Mouse (Mus musculus): ENCODE results near the gene Dazap2. TPM values are rescaled to one million over a fixed set of nuclear protein-coding genes. Genes with fewer than 3 reads are reported as not detected.

Dazap2 gene
- total and polyA plus RNA-seq, 3 experiments: 100 to 341 (median 233) TPM

GRCm38 (mm10) chr15:100600047-100600695 is 15.0 kb upstream of the Dazap2 start (continued):
- no peak for TF ChIP-seq GATA1 (IDR thresholded peaks at IDR 0.05; ENCODE audit: low read depth, low read length)
- TF ChIP-seq MAZ (IDR thresholded peaks at IDR 0.05; ENCODE audit: low read depth, low read length): peak; percentile 90
- TF ChIP-seq SIN3A (IDR thresholded peaks at IDR 0.05; ENCODE audit: low read length): no peak
- no peak for TF ChIP-seq GABPA (IDR thresholded peaks at IDR 0.05; ENCODE audit: low read depth, low read length)
- TF ChIP-seq ZMIZ1 (IDR thresholded peaks at IDR 0.05; ENCODE audit: low read depth, low read length): no peak
- no peak for TF ChIP-seq POLR2AphosphoS2 (IDR thresholded peaks at IDR 0.05; ENCODE audit: low read length)
- TF ChIP-seq EP300 (IDR thresholded peaks at IDR 0.05; ENCODE audit: low read depth in 1 of 2, low read length in 2 of 2): no peak
- 0 out of 2 replicates have a peak, but pooled peaks have one; percentile 19 for TF ChIP-seq UBTF (IDR thresholded peaks at IDR 0.05; ENCODE audit: borderline replicate concordance, insufficient read depth, low read depth, low read length)
- TF ChIP-seq CHD2 (IDR thresholded peaks at IDR 0.05; ENCODE audit: low read length): no peak
- TF ChIP-seq KAT2A (conservative IDR thresholded peaks at IDR 0.05; ENCODE audit: low read depth, low read length): no peak
- TF ChIP-seq NELFE (IDR thresholded peaks at IDR 0.05; ENCODE audit: low read depth, low read length): no peak
- TF ChIP-seq CHD1 (IDR thresholded peaks at IDR 0.05; ENCODE audit: low read depth, low read length): no peak
- no peak for TF ChIP-seq HCFC1 (IDR thresholded peaks at IDR 0.05; ENCODE audit: low read depth, low read length)
- TF ChIP-seq MAX (IDR thresholded peaks at IDR 0.05; ENCODE audit: low read length): no peak; the same call in 1 of the 2 replicates
- no peak for TF ChIP-seq TAL1 (IDR thresholded peaks at IDR 0.05; ENCODE audit: low read length)
- TF ChIP-seq SMC3 (IDR thresholded peaks at IDR 0.05; ENCODE audit: low read depth, low read length): no peak
- 0 out of 2 replicates have a peak, but pooled peaks have one; percentile 33 for TF ChIP-seq ETS1 (IDR thresholded peaks at IDR 0.05; ENCODE audit: low read depth, low read length)
- no peak for TF ChIP-seq RAD21 (IDR thresholded peaks at IDR 0.05; ENCODE audit: low read depth, low read length)
- TF ChIP-seq BHLHE40 (IDR thresholded peaks at IDR 0.05; ENCODE audit: borderline replicate concordance, low read depth, low read length): no peak
- no peak for TF ChIP-seq MYC (IDR thresholded peaks at IDR 0.05; ENCODE audit: low read depth, low read length)
- TF ChIP-seq NRF1 (IDR thresholded peaks at IDR 0.05; ENCODE audit: insufficient read depth, low read depth, low read length, poor library complexity, severe bottlenecking): no peak

DNA sequence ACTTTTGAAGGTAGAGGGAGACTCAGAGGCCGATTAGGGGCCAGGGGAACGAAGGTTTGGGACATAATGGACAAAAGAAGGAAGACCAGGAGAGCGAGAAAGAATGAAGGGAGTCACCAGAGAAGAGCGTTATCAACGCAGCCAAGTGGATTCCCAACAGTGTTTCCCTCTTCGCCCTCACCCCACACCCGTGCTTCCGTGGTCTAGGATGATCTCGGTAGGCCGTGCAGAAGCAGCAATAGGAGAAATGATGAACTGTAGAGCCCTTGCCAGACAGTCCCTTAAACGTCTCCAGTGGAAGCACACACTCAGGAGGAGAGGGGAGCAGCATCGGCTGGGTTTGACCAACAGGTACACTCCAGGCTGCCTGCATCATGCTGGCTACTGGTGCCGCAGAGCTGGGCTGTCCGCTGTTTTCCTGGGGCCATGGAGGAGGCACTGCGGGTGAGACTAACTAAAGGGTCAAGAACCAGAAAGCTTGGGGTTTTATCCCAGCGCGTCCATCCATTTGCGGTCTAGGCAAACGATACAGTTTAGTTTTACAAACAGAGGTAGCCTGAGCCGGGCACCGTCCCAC is 14.4 kb upstream of the Dazap2 start:
- H3K4me3 ChIP-seq (ENCODE audit: control insufficient read depth in 1 of 2, insufficient read depth in 1 of 2, low read depth in 2 of 2, low read length in 2 of 2): no peak overlapping the region
- no peak for TF ChIP-seq POLR2AphosphoS2 (IDR thresholded peaks at IDR 0.05; ENCODE audit: low read length)
- TF ChIP-seq USF2 (IDR thresholded peaks at IDR 0.05; ENCODE audit: borderline replicate concordance in 1 of 2, insufficient read depth in 1 of 2, low read depth in 1 of 2, low read length in 2 of 2): 0 out of 4 replicates have a peak, but pooled peaks of 1 of the 2 experiments have one; percentile 12
- DNase-seq (ENCODE audit: low read depth, low spot score): no peak

More for the DNA sequence above, 14.4 kb upstream of the Dazap2 start:
- Histone ChIP-seq H3K79me2 (ENCODE audit: control insufficient read depth, insufficient read depth, low read length, poor library complexity) (no peaks in the 10 kb centered on the region; the same call in 1 of the 2 replicates), H3K27me3 (ENCODE audit: control insufficient read depth in 1 of 2, insufficient read depth in 2 of 2, low read length in 2 of 2) (peaks cover 0 to 4% of the 10 kb centered on the region in 2 experiments; a peak in 2 of 4 replicates), H3K27ac (ENCODE audit: control insufficient read depth, low read depth, low read length) (no peak overlapping the region), H3K4me1 (ENCODE audit: control insufficient read depth in 1 of 2, insufficient read depth in 2 of 2, low read length in 2 of 2) (peaks cover 6 to 20% of the 10 kb centered on the region in 2 experiments), H3K36me3 (ENCODE audit: control insufficient read depth in 1 of 2, insufficient read depth in 2 of 2, low read length in 2 of 2) (peaks cover 0 to 8% of the 10 kb centered on the region in 2 experiments; a peak in 1 of 4 replicates), H3K9ac (ENCODE audit: control insufficient read depth, low read depth, low read length, poor library complexity, severe bottlenecking) (no peak overlapping the region), H3K9me3 (replicated peaks; ENCODE audit: insufficient read depth, low read length) (no peaks in the 10 kb centered on the region)

All from MEL (cell line).